ENCODE assay signal across 27 mouse cellular contexts in genomic region chr11:75994357-75994756, GRCm38 (mm10). TPM values are rescaled to one million over a fixed set of nuclear protein-coding genes. Genes with fewer than 3 reads are reported as not detected.
DNase-seq lines count a peak whose midpoint lies in the region; ATAC-seq and TF ChIP-seq lines count a peak whose summit lies in the region.
"Had no signal": no experiment of that assay in that cellular context is flagged by ENCODE, and none has a peak within 500 bp of the region (broad histone marks: within the 10 kb centered on the region; RNA-seq: fewer than 3 reads in every experiment).

No protein-coding gene starts in this region.

- no peaks in the 10 kb centered on the region for H3K36me3 ChIP-seq in heart, embryonic 11.5 days (ENCODE audit: control insufficient read depth, insufficient read depth, low read length)
- no peaks in the 10 kb centered on the region for H3K36me3 ChIP-seq in heart, embryonic 10.5 days
- H3K36me3 ChIP-seq in myocyte (ENCODE audit: control insufficient read depth, insufficient read depth): no peaks in the 10 kb centered on the region
- H3K36me3 ChIP-seq: embryonic facial prominence, embryonic 13.5 days; hindbrain, embryonic 13.5 days had no signal

- no peak for TF ChIP-seq POLR2A in bone marrow, adult 2 months (IDR thresholded peaks at IDR 0.05; ENCODE audit: borderline replicate concordance, control insufficient read depth, low read depth, low read length)
- no peak for TF ChIP-seq POLR2A in myocyte (IDR thresholded peaks at IDR 0.05; ENCODE audit: insufficient read length, low read depth)

- 60% methylated on average over 9 of the region's 9 CpGs for WGBS in heart, embryonic 11.5 days (ENCODE audit: insufficient replicate concordance)
- whole genome bisulfite sequencing in heart, embryonic 10.5 days: 66% methylated on average over 9 of the region's 9 CpGs
- 70% methylated on average over 9 of the region's 9 CpGs for WGBS in bone marrow, adult 2 months

- DNase-seq in adrenal gland, adult 2 months: peak; percentile 10
- DNase-seq in adrenal gland, postnatal 4 days (ENCODE audit: low spot score in 2 of 2): no peak
- DNase-seq in heart, embryonic 10.5 days (ENCODE audit: low spot score): no peak
- DNase-seq in thymus, postnatal 36 days: no peak
- no peak for DNase-seq in embryo, embryonic 11 days
- DNase-seq: adrenal gland, postnatal 14 days; cerebellum, adult 18-20 months; cerebellum, adult 9-10 months; cerebellum, postnatal 14 days; forebrain, postnatal 0 days; gastrocnemius, adult 2 months; gastrocnemius, postnatal 25 days; heart, adult 18-20 months; kidney, adult 11 months; kidney, adult 8-10 months had no signal

- TF ChIP-seq CTCF in bone marrow, adult 2 months (IDR thresholded peaks at IDR 0.05; ENCODE audit: control insufficient read depth, insufficient read depth, low read length): no peak

- H3K27me3 ChIP-seq in heart, embryonic 11.5 days (ENCODE audit: control insufficient read depth, insufficient read depth, low read length): no peaks in the 10 kb centered on the region
- H3K27me3 ChIP-seq in heart, embryonic 10.5 days (ENCODE audit: insufficient read depth, poor library complexity, severe bottlenecking): peaks cover 3% of the 10 kb centered on the region; the same call in 1 of the 2 replicates
- H3K27me3 ChIP-seq in myocyte (ENCODE audit: control insufficient read depth, insufficient read depth, insufficient read length): peaks cover 8% of the 10 kb centered on the region

- H3ac ChIP-seq in myocyte (ENCODE audit: control insufficient read depth, insufficient read length): no peak overlapping the region

- H3K4me1 ChIP-seq in heart, embryonic 11.5 days (ENCODE audit: control insufficient read depth, insufficient read depth, low read length): no peaks in the 10 kb centered on the region
- H3K4me1 ChIP-seq in heart, embryonic 10.5 days: no peaks in the 10 kb centered on the region
- H3K4me1 ChIP-seq in bone marrow, adult 2 months (ENCODE audit: control insufficient read depth, insufficient read depth, low read length): peaks cover under 1% of the 10 kb centered on the region; the same call in 1 of the 2 replicates

- H3K79me2 ChIP-seq in myocyte (ENCODE audit: control insufficient read depth, insufficient read depth): no peaks in the 10 kb centered on the region

- no peak overlapping the region for H3K4me2 ChIP-seq in heart, embryonic 11.5 days
- no peak overlapping the region for H3K4me2 ChIP-seq in myocyte (ENCODE audit: low read depth)
- H3K4me2 ChIP-seq: embryonic facial prominence, embryonic 13.5 days; hindbrain, embryonic 13.5 days had no signal

- H3K27ac ChIP-seq in heart, embryonic 11.5 days (ENCODE audit: low read depth, low read length): no peak overlapping the region
- H3K27ac ChIP-seq in heart, embryonic 10.5 days: no peak overlapping the region
- H3K27ac ChIP-seq in bone marrow, adult 2 months (ENCODE audit: control insufficient read depth, insufficient read depth, low read depth, low read length, poor library complexity): 0 out of 2 replicates have a peak overlapping the region, but pooled peaks have one; percentile 10
- H3K27ac ChIP-seq: embryonic facial prominence, embryonic 13.5 days; gastrocnemius, adult 2 months; hindbrain, embryonic 13.5 days; hindbrain, postnatal 0 days had no signal

- no peaks in the 10 kb centered on the region for H3K9me3 ChIP-seq in heart, embryonic 11.5 days (replicated peaks; ENCODE audit: control insufficient read depth, low read length)
- H3K9me3 ChIP-seq in heart, embryonic 10.5 days: no peaks in the 10 kb centered on the region
- H3K9me3 ChIP-seq: embryonic facial prominence, embryonic 13.5 days; hindbrain, embryonic 13.5 days had no signal

- H3K4me3 ChIP-seq in heart, embryonic 11.5 days (ENCODE audit: low read depth, low read length): no peak overlapping the region
- no peak overlapping the region for H3K4me3 ChIP-seq in heart, embryonic 10.5 days
- no peak overlapping the region for H3K4me3 ChIP-seq in bone marrow, adult 2 months (replicated peaks; ENCODE audit: control insufficient read depth, low read depth, low read length)
- H3K4me3 ChIP-seq in myocyte: no peak overlapping the region
- H3K4me3 ChIP-seq: embryonic facial prominence, embryonic 13.5 days; gastrocnemius, adult 2 months; hindbrain, embryonic 13.5 days had no signal

- 0 out of 2 replicates have a peak overlapping the region, but pooled peaks have one; percentile 10 for H3K9ac ChIP-seq in heart, embryonic 11.5 days (ENCODE audit: low read depth, low read length)
- H3K9ac ChIP-seq: embryonic facial prominence, embryonic 13.5 days; forebrain, postnatal 0 days; hindbrain, embryonic 13.5 days had no signal

- no peak for ATAC-seq in heart, embryonic 11.5 days (replicated peaks; ENCODE audit: insufficient number of reproducible peaks, low FRiP score, low TSS enrichment)
- ATAC-seq: activated CD4-positive, CD25-positive, alpha-beta regulatory T cell, adult 4 months; forebrain, embryonic 14.5 days; forebrain, postnatal 0 days; hindbrain, postnatal 0 days; inflammation-experienced regulatory T-cells, adult 6 months had no signal

TF ChIP-seq in myocyte, 11 proteins besides CTCF, POLR2A, EP300 and RAD21:
- TF ChIP-seq POLR2AphosphoS2 (IDR thresholded peaks at IDR 0.05; ENCODE audit: insufficient read length, low read depth): no peak
- no peak for TF ChIP-seq TCF3 (IDR thresholded peaks at IDR 0.05; ENCODE audit: insufficient read length, low read depth)
- peak in 2 of 3 experiments; percentile 50 to 57 for TF ChIP-seq MYOD1 (IDR thresholded peaks at IDR 0.05; ENCODE audit: control insufficient read depth in 1 of 3, insufficient read length in 2 of 3, low read depth in 2 of 3)
- TF ChIP-seq E2F4 (IDR thresholded peaks at IDR 0.05; ENCODE audit: insufficient read depth): no peak
- TF ChIP-seq CEBPB (IDR thresholded peaks at IDR 0.05; ENCODE audit: insufficient read depth, poor library complexity, severe bottlenecking): no peak
- TF ChIP-seq MYOG (IDR thresholded peaks at IDR 0.05; ENCODE audit: control insufficient read depth in 1 of 3, insufficient read depth in 1 of 3, insufficient read length in 2 of 3, low read depth in 2 of 3): peak in 2 of 3 experiments; percentile 23 to 44
- no peak for TF ChIP-seq SRF (IDR thresholded peaks at IDR 0.05; ENCODE audit: control insufficient read depth, insufficient read length, low read depth)
- TF ChIP-seq TCF12 (IDR thresholded peaks at IDR 0.05; ENCODE audit: insufficient read depth, poor library complexity, severe bottlenecking): no peak
- no peak for TF ChIP-seq USF1 (IDR thresholded peaks at IDR 0.05; ENCODE audit: low read depth)

RNA-seq across cellular contexts. Expression of gene 1700016K19Rik, which starts 5.4 kb away (rescaled TPM):
- not detected for total RNA-seq in adrenal gland, adult 2 months (2021)
- polyA plus RNA-seq in adrenal gland, adult 2 months (2012; rRNA removed): not detected in 2 replicates
- not detected for total RNA-seq in adrenal gland, postnatal 4 days (2021)
- not detected in 2 replicates for polyA plus RNA-seq in heart, embryonic 11.5 days (2014; fragmentation: Nextera tagmentation; extraction: Ambion mirVana)
- 0.16 TPM in 1 of 2 replicates, not detected in the other for polyA plus RNA-seq in heart, embryonic 10.5 days (2016; fragmentation: Nextera tagmentation; extraction: Ambion mirVana)
- not detected in 2 replicates for polyA plus RNA-seq in bone marrow, adult 2 months (2011; ENCODE audit: insufficient read depth, insufficient read length, low replicate concordance, missing spikeins)
- 0.06 TPM for polyA plus RNA-seq in myocyte (2012; fragmentation: generic; extraction: Trizol)
- total RNA-seq: adrenal gland, postnatal 14 days; gastrocnemius, adult 2 months; gastrocnemius, postnatal 25 days; heart, postnatal 25 days; hematopoietic stem cell, adult 5-6 weeks had no signal
- polyA plus RNA-seq: heart, postnatal 0 days had no signal

RNA-seq across cellular contexts. Expression of gene Rflnb, which starts 33.2 kb away (rescaled TPM):
- total RNA-seq in adrenal gland, adult 2 months (2021): 10 to 100 TPM; 14.8 to 29.8 TPM
- 23.1 and 30.5 TPM in 2 replicates for polyA plus RNA-seq in adrenal gland, adult 2 months (2012; rRNA removed)
- 10 to 100 TPM; 35.5 to 40.1 TPM for total RNA-seq in adrenal gland, postnatal 4 days (2021)
- polyA plus RNA-seq in heart, embryonic 11.5 days (2014; fragmentation: Nextera tagmentation; extraction: Ambion mirVana): 8.3 and 9.0 TPM in 2 replicates
- polyA plus RNA-seq in heart, embryonic 10.5 days (2016; fragmentation: Nextera tagmentation; extraction: Ambion mirVana): 8.4 and 13.3 TPM in 2 replicates
- 14.2 and 30.8 TPM in 2 replicates for polyA plus RNA-seq in bone marrow, adult 2 months (2011; ENCODE audit: insufficient read depth, insufficient read length, low replicate concordance, missing spikeins)
- 7.5 TPM for polyA plus RNA-seq in myocyte (2012; fragmentation: generic; extraction: Trizol)

RNA-seq across cellular contexts. Expression of gene Rph3al, which starts 56.1 kb away (rescaled TPM):
- total RNA-seq in adrenal gland, adult 2 months (2021): 10 to 100 TPM; 16.6 to 18.0 TPM
- 19.6 and 20.4 TPM in 2 replicates for polyA plus RNA-seq in adrenal gland, adult 2 months (2012; rRNA removed)
- total RNA-seq in adrenal gland, postnatal 4 days (2021): 10 to 100 TPM; 18.0 to 19.5 TPM
- 4.1 and 5.1 TPM in 2 replicates for polyA plus RNA-seq in heart, embryonic 11.5 days (2014; fragmentation: Nextera tagmentation; extraction: Ambion mirVana)
- polyA plus RNA-seq in heart, embryonic 10.5 days (2016; fragmentation: Nextera tagmentation; extraction: Ambion mirVana): 3.9 and 4.1 TPM in 2 replicates
- polyA plus RNA-seq in bone marrow, adult 2 months (2011; ENCODE audit: insufficient read depth, insufficient read length, low replicate concordance, missing spikeins): 4.8 and 5.0 TPM in 2 replicates
- polyA plus RNA-seq in myocyte (2012; fragmentation: generic; extraction: Trizol): 0.05 TPM
